Mouse (Mus musculus): Measurements from ENCODE around the gene Olfr633.
"Not testable (repeated sequence)": the region's sequence is repeated elsewhere in the genome, so short reads cannot be mapped to it uniquely, and the experiment has no call there.

The Olfr633 gene

DNA sequence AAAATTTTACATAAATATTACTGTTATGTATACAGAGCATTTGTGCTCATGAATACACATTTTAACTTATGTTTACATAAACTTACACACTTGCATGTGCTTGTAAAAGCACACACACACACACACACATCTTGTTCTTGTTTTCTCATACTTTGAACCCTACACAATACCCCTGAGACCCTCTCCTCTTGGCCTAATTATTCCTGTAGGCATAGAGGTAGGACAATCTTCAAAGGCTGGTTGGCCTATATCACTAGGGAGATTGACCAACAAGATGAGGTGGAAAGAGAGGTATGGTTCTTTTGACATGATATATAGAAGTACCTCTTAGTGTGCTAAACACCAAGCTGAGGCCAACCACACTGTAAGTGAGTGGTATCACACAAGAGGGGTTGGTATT is at the start of gene Olfr633:
Gene Olfr633, plus strand, starts transcription at position 301 of the 400 bp plus-strand sequence.
- DNase-seq, result no peak

DNA sequence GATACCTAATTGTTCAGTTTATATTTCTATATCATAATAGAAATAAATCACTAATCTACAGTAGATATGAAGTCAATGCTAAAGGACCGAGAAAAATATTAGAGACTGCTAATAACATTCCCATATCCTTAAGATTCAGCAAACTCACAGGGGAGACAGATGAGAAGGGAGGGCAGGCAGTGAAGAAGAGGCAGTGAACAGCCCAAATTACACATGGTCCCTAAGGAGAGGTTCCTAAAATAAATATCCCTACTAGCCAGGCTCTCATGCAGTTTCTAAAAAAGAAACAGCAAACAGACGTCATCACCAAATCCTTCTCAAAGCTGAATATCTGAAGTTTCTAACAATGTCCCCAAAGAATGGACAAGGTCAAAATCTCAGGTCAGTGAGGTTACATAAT is 41.0 kb upstream of the Olfr633 start, which contains the start of gene Olfr65:
Gene Olfr65, plus strand, starts transcription at position 301 of the 400 bp plus-strand sequence.
- DNase-seq, result no peak

DNA sequence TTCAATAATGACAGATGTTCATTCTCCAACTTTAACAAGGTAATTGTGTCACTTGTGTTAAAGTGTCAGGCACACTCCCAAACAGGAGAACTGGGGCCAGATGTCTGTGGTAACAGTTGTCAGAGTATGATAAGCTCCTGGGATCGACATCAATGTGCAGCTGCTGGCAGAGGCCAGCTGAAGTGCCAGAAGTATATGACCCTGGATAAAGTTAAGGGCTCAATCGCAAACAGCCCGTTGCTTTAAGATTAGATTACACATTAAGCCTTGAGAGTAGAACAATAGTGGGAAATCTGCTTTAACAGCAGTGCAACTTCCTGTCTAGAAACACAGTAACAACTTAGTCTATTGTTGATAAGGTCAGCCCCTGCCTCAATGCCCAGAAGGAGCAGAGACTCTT is 34.2 kb upstream of the Olfr633 start:
- DNase-seq, result no peak

DNA sequence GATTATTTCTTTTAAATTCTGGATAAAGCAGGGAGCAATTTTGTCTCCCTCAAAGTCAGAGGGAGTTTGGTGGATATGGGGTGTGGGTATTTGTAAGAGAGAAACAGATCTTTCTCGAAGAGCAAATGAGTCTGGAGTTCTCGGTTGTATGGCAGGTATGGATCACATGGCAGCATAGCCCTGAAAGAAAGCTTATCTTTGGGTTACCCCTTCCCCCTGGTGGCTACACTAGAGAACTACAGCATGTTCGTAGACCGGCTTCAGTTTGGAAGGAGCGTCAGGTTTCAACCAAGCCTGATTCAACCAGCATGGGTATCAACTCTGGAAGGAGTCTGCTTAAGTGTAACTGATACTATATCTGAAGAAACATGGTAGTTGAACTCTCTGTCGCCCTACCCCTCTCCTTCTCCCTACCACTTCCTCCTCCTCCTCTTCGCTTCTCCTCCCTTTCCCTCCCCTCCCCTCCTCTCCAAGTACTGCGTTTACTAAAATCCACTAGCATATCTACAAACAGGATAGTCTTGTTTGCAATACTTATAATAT is 31.2 kb upstream of the Olfr633 start:
- DNase-seq, result no peak

DNA sequence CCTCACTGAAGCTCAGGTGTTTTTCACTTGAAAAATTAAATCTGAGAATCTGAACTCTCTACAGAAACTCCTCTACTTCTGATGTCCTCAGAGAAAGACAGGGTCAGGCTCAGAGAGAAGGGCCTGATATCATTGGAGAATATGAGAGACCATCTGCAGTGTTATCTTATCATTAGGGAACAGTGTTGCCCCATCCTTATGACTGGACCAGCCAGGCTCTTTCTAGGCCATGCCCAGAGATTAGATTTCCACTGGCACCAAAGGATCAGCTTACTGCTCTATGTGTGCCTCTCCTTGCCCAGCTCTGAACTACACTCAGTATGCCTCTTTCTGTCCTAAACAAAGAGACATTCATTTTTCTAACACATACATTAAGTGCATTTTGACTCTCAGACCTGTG is 28.9 kb upstream of the Olfr633 start:
- DNase-seq, result no peak

DNA sequence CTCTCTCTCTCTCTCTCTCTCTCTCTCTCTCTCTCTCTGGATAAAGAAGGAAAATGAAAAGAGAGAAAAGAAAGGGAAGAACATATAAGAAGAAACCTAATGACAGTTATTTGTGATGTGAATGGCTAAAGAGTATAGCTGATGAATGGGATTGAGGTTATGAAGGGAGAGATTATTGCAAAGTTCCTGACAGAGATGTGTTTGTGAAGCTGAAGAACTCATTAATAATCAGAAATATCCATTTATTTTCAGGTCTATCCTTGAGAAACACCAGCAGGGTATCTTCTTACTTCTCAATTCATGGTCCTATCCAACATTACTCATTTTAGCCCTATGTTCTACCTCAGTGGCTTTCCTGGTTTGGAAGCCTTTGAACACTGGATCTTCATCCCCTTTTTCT is 15.7 kb upstream of the Olfr633 start, which contains the start of gene Olfr631:
Gene Olfr631, plus strand, starts transcription at position 301 of the 400 bp plus-strand sequence.
- no peak for DNase-seq

DNA sequence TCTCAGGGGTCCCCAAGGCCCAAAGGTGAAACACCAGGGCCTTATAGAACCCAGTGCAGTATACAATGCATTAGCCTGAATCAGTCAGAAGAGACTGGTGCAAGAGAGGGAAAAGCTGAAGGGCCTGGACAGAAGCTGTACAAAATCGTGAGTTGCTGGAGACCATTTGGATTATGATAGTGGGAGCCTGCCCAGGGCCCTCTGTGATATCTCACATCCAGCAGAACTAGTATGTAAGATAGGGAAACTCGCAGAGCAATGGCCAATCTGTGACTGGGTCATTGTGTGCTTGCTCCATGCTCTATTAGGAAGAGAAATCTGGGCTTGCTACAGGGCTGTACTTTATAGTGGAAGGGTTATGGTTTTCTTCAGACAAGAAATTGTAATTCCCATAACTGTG is 10.0 kb upstream of the Olfr633 start, which contains the start of gene Olfr632:
Gene Olfr632, plus strand, starts transcription at position 84 of the 400 bp plus-strand sequence.
- no peak for DNase-seq

DNA sequence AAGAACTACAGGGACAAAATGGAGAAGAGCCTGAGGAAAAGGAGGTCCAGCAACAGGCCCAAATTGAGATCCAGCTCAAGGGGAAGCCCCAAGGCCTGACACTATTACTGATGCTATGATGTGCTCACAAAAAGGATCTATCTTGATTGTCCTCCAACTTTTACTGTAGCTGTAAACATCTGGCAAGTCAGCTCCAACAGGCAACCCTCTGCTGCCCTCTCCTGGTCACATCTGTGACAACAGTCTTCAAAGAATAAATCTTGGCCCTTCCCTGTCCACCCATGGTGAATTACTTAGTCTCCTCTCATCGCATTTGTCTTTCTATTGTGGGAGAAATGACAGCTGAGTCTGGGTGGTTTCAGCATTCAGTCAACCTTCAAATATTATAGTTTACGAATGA is 1.5 kb upstream of the Olfr633 start:
- peak; percentile 27 for DNase-seq

DNA sequence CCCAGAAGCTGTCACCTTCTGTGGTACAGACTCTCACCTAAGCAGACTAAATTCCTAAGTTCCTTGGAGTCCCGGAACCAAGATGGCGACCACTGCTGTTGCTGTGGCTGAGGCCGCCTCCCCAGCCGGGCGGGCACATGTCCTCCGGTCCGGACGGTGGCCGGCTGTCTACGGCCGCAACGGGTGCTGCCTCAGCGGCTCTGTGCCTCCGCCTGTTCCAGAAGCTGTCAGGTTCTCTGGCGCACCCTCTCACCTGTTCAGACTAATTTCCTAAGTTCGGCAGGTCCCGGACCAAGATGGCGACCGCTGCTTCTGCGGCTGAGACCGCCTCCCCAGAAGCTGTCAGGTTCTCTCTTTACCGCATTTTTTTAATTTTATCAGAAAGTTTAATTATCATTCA is 22.6 kb downstream of the Olfr633 start:
- not testable (repeated sequence) for DNase-seq

DNA sequence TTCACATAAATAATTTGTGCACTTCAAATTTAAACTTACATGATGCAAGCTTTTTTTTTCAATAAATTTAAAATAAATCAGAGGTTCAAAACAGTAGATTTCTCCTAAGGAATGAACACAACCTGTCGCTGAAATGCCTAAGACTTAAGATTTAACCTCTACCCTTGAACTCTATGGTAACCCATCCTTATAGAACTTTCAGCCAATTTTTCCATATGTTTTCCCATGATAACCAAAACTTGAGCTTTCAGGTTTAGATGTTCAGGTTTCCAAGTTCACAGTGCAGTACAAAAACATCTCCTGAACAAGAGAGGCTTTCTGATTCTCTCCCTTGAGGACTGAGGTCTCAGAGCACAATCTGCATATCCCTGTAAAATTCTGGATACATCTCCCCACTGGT is 26.6 kb downstream of the Olfr633 start, which contains the start of gene Olfr635:
Gene Olfr635, plus strand, starts transcription at position 301 of the 400 bp plus-strand sequence.
- DNase-seq, result no peak

DNA sequence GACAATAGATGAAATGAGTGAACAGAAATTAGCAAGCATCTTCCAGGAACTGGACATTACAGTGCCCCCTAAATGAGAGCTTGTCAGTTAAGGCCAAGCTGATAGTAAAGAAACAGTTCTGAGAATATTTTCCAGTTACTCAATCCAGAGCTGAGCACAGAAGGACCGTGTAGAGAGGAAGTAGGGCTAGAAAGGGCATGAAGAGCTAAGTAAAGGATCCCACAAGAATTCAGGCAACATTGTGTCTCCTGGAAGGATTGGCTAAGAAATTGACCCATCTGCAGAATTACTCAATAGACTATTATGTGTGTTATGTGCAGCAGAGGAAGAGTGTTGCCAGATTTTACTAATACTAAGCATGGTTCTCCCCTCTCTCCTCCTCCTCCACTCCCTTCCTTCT is 27.5 kb downstream of the Olfr633 start:
- no peak for DNase-seq

DNA sequence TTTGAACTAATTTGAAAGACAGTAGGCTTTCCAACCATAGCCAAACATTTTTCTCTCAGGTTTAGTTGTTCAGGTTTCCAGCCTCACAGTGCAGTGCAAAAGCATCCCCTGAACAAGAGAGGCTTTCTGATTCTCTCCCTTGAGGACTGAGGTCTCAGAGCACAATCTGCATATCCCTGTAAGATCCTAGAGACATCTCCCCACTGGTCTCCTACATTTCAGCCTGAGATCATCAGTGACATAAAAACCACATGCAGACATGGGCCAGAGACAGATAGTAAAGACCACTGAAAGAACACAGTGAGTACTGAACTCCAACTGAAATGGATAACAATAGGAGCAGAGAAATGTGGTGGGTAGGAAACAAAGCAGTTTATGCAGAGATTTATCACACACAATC is 54.2 kb downstream of the Olfr633 start, which contains the start of gene Olfr638:
Gene Olfr638, plus strand, starts transcription at position 301 of the 400 bp plus-strand sequence.
- no peak for DNase-seq

Data from lung, postnatal 14 days (tissue).